Mouse (Mus musculus) kidney, adult 2 months (tissue): ENCODE data around the gene Ptma. TPM values are rescaled to one million over a fixed set of nuclear protein-coding genes. Genes with fewer than 3 reads are reported as not detected.

Source experiments
- DNase-seq: peaks from one replicate; pipeline ENCODE4 v3.0.0; 2021
- H3K27ac ChIP-seq: fragments of 200-500 bp; 2 replicates; pipeline ENCODE4 v1.5.1; 2012; ENCODE audit warnings: low read depth, low read length, control low read depth, inconsistent platforms; ENCODE audit not compliant: insufficient read depth
- H3K27me3 ChIP-seq: fragments of 200-500 bp; replicated peaks from 2 replicates; pipeline ENCODE4 v1.6.1; 2012; ENCODE audit warnings: mild to moderate bottlenecking, moderate library complexity, low read length, inconsistent platforms; ENCODE audit not compliant: control insufficient read depth, insufficient read depth
- H3K36me3 ChIP-seq: fragments of 200-500 bp; 2 replicates; pipeline ENCODE4 v1.6.1; 2012; ENCODE audit warnings: mild to moderate bottlenecking, moderate library complexity, low read length, inconsistent platforms; ENCODE audit not compliant: control insufficient read depth, insufficient read depth
- H3K4me1 ChIP-seq: fragments of 200-500 bp; 2 replicates; pipeline ENCODE4 v1.6.1; 2011; ENCODE audit warnings: low read length; ENCODE audit not compliant: control insufficient read depth, insufficient read depth
- H3K4me3 ChIP-seq: fragments of 200-500 bp; 2 replicates; pipeline ENCODE4 v1.5.1; 2011; ENCODE audit warnings: mild to moderate bottlenecking, low read depth, low read length, control low read depth; ENCODE audit not compliant: insufficient read depth
- CTCF ChIP-seq: fragments of 200-500 bp; conservative IDR thresholded peaks from 2 replicates; pipeline ENCODE4 v1.5.1; 2011; ENCODE audit warnings: low read depth, mild to moderate bottlenecking, control low read depth, low read length, moderate library complexity, mixed read lengths; ENCODE audit not compliant: insufficient read depth, insufficient read length
- POLR2A ChIP-seq: fragments of 200-500 bp; IDR thresholded peaks from one replicate; pipeline ENCODE4 v1.6.1; 2011; ENCODE audit warnings: low read depth, low read length, control low read depth
- WGBS: fragments of 180-500 bp; shearing (Covaris S2); methylation state at CpG from one replicate; pipeline ENCODE4 v1.1.7; 2018; 5-methylcytosine and 5-hydroxymethylcytosine counted together
- polyA plus RNA-seq: library from polyadenylated mRNA; depleted of rRNA; stranded (reverse); fragments of >200 nt; gene quantifications from 2 replicates; pipeline ENCODE4 v1.2.3, GENCODE M21; 2012

The Ptma gene
- polyA plus RNA-seq, 1 experiment, result 651 TPM

GRCm38 (mm10) chr1:86502221-86503048, 24.1 kb upstream of the Ptma start:
- Histone ChIP-seq H3K36me3 (no peaks in the 10 kb centered on the region), H3K27ac (no peak overlapping the region), H3K4me3 (no peak overlapping the region), H3K4me1 (peaks cover 39% of the 10 kb centered on the region), H3K27me3 (no peaks in the 10 kb centered on the region)
- TF ChIP-seq POLR2A (no peak), CTCF (no peak)
- peak; percentile 2 for DNase-seq
- 55% methylated on average over 15 of the region's 17 CpGs for WGBS

DNA sequence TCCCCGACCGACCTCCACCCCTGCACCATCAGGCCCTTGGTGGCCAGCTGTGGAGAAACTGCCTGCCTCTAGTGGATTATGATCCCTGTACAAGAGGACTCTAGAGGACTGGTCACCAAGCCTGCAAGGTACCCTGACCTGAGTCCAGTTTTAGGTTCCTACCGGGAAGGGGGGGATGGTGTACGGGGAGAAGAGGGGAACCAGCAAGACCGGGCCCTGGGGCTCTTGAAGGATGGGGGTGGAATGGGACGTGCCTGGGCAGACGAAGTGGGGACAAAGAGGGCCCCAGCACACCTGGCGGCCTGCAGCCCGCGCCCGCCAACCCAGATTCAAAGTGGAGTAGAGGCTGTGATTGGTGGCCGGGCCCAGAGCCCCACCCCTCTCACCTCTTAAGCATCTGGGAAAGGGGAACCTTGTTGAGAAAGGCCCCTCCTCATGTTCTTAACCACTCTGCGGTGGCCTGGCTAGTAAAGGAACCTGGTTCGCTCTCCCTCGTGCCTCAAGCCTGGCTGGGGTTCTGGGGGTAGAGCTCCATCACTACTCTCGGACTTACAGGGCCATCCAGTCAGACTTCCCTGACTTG, 23.3 kb upstream of the Ptma start:
- H3K27me3 ChIP-seq, result no peaks in the 10 kb centered on the region
- no peak for TF ChIP-seq CTCF
- no peak for TF ChIP-seq POLR2A
- no peak for DNase-seq
- H3K4me1 ChIP-seq, result peaks cover 32% of the 10 kb centered on the region
- peak overlapping the region; percentile 75 for H3K27ac ChIP-seq
- H3K4me3 ChIP-seq, result peak overlapping the region; percentile 39
- 47% methylated on average over 16 of the region's 16 CpGs for WGBS
- H3K36me3 ChIP-seq, result no peaks in the 10 kb centered on the region

DNA sequence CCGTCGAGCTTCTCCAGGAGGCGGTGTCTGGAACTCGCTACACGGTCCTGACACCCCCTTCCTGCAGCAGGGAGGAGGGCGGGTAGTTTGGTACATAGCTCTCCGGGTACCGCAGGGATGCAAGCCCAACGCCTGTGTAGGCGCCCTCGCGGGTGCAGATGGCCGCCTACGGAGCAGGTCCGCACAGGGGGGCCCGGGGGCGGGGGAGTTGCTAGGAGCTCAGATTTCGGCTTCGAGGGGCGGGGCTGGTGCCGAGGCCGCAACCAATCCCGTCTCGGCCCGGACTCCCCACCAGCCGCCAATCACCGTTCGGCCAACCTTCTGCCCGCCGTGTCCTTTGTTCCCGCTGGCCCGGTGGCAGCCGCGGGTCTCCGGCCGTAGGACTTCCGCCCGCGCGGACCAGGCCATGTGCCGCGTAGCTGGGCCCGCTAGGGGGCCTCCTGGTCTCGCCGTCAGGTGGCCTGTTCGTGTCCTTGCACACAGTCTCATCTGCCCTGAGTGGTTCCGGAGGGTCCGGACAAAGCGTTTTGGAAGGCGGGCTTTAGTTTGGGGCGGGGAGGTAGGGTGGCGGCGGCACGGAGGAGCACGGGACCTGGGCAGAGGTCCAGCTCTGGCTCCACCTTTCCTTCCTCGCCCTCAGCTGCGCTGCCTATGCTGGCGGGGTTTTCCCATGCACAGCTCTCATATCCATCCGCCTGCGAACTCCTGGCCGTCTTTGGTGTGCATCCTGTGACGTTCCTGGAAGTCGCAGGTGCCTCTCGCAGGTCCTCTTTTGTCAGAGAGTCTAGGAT, 22.4 kb upstream of the Ptma start:
- DNase-seq, result peak; percentile 98
- under 1% methylated on average over 64 of the region's 64 CpGs for WGBS
- H3K4me3 ChIP-seq, result peak overlapping the region; percentile 52

GRCm38 (mm10) chr1:86504697-86505421, 21.7 kb upstream of the Ptma start:
- TF ChIP-seq POLR2A (no peak), CTCF (no peak)
- peak; percentile 24 for DNase-seq

More for the DNA sequence above, 22.4 kb upstream of the Ptma start:
- Histone ChIP-seq H3K27me3 (no peaks in the 10 kb centered on the region), H3K27ac (peak overlapping the region; percentile 94), H3K4me1 (peaks cover 26% of the 10 kb centered on the region), H3K36me3 (no peaks in the 10 kb centered on the region)
- peak; percentile 34 for TF ChIP-seq POLR2A
- peak; percentile 56 for TF ChIP-seq CTCF

GRCm38 (mm10) chr1:86505461-86505860, 21.1 kb upstream of the Ptma start:
- DNase-seq, result peak; percentile 21
- Histone ChIP-seq H3K27me3 (no peaks in the 10 kb centered on the region), H3K4me1 (peaks cover 25% of the 10 kb centered on the region), H3K4me3 (no peak overlapping the region), H3K36me3 (no peaks in the 10 kb centered on the region), H3K27ac (no peak overlapping the region)
- TF ChIP-seq POLR2A, result no peak
- TF ChIP-seq CTCF, result no peak
- WGBS, result 30% methylated on average over 1 of the region's 1 CpGs

More at GRCm38 (mm10) chr1:86504697-86505421, 21.7 kb upstream of the Ptma start:
- 29% methylated on average over 19 of the region's 19 CpGs for WGBS
- no peaks in the 10 kb centered on the region for H3K36me3 ChIP-seq
- peak overlapping the region; percentile 52 for H3K4me3 ChIP-seq
- no peaks in the 10 kb centered on the region for H3K27me3 ChIP-seq
- peaks cover 28% of the 10 kb centered on the region for H3K4me1 ChIP-seq
- peak overlapping the region; percentile 94 for H3K27ac ChIP-seq

- TF ChIP-seq CTCF (no peak), POLR2A (no peak)
- Histone ChIP-seq H3K36me3 (no peaks in the 10 kb centered on the region), H3K4me3 (no peak overlapping the region), H3K27me3 (no peaks in the 10 kb centered on the region), H3K4me1 (peaks cover 16% of the 10 kb centered on the region), H3K27ac (no peak overlapping the region)
- 87% methylated on average over 5 of the region's 5 CpGs for WGBS
- no peak for DNase-seq
Observed at GRCm38 (mm10) chr1:86506420-86506819, 20.1 kb upstream of the Ptma start.
